Mouse (Mus musculus) monocyte, adult 5-6 weeks (primary cell): ENCODE results near the gene Nusap1. TPM values are rescaled to one million over a fixed set of nuclear protein-coding genes. Genes with fewer than 3 reads are reported as not detected.
"Not testable (repeated sequence)": the region's sequence is repeated elsewhere in the genome, so short reads cannot be mapped to it uniquely, and the experiment has no call there.

ENCODE experiments used
- ATAC-seq: fragments of 153-309, 156-312 bp; replicated peaks from 2 replicates; pipeline ENCODE4 v1.8.0; 2017; ENCODE audit warnings: mild to moderate bottlenecking; ENCODE audit not compliant: low TSS enrichment, insufficient number of reproducible peaks, severe bottlenecking, poor library complexity, low FRiP score
- total RNA-seq: library from RNA; stranded (forward); fragments of 200-1000, 200-491, 200-594 nt; gene quantifications from 3 replicates; pipeline ENCODE4 v1.2.3, GENCODE M21; 2017

Gene Nusap1
- total RNA-seq: 0.67 to 2.8 TPM (median 1.3 TPM) in 3 replicates

DNA sequence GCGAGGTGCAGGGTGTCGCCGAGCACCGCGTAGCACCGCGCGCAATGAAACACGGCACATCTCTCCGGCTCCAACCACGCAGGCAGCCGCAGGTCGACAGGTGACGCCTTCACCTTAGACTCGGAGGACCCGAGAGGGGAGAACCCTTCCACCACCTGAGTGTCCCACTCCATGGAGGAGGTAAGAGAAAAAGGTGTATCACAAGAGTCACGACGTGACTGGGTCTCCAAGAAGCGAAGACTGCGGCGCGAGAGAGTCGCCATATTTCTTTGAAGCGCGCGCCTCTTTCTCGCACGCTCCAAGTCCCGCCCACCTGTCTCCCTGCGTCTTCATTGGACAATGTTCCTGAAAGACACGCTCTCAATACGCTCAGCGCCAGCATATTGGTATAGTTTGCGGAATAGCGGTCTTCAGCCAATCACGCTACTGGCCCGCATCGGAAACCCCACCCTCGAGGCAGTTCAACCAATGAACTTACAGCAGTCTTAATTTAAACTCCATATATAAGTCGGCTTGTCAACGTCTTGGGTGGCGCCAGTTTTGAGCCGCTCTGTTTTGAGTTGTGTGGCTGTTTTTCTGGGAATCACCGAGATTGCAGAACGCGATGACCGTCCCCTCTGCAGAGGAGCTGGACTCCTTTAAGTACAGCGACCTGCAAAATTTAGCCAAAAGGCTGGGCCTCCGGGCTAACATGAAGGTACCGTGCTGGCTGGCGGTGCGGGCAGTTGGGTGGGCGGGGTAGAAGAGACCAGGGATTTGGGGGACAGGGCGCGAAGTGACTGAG is at the start of gene Nusap1, which contains the start of gene Oip5:
Gene Nusap1, plus strand, starts transcription at position 100 of the 784 bp plus-strand sequence.
Gene Oip5, minus strand, starts transcription at position 271 of the 784 bp plus-strand sequence.
- peak; percentile 100 for ATAC-seq

DNA sequence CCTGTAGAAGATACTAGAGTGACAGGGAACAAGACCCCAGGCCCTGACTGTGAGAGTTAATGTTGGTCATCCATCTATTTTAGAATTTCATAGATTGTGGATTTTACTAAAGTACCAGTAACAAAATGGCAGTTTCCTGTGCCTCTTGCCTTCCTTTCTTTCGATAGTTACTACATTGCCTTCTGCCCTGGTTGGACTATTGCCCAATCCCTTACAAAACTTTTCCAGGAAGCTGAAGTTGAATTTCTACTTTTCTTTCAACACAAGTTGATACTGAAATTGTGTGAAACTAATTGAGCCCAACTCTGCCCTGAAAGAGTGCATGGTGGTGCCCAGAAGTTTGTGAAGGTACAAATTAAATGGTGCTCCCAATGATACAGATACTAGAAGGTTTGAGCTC is 45.6 kb upstream of the Nusap1 start:
- ATAC-seq: no peak

GRCm38 (mm10) chr2:119581571-119581970 is 36.5 kb upstream of the Nusap1 start:
- ATAC-seq: no peak

DNA sequence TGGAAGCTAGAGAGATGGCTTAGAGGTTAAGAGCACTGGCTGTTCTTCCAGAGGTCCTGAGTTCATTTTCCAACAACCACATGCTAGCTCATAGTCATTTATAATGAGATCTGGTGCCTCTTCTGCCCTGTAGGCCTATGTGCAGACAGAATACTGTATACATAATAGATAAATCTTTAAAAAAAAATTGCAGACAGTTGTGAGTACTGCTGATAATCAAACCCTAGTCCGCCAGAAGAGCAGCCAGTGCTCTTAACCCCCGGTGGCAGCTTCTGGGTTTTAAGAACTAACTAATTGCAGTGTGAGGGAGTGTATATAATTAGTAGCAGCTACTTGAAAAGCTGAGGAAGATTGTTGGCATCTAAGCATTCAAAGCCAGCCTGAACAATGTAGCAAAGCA is 34.7 kb upstream of the Nusap1 start:
- no peak for ATAC-seq

DNA sequence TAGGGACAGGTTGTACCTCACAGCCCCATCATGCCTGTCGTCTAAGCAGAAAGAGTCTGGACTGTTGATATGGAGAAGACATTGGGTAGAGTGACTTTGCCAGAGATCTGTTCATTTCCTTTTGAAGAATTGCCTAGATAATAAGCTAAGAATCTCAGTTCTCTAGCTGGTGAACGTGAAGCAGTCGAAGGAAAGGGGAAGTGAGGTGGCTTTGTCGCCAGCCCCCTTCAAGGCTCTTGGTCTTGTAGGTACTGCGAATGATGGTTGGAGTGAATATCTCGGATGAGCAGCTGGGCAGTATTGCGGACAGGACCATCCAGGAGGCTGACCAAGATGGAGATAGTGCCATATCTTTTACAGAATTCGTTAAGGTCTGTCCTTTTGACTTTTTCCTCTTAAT is 33.8 kb upstream of the Nusap1 start:
- ATAC-seq: no peak

- ATAC-seq: peak; percentile 82
Measured at GRCm38 (mm10) chr2:119587383-119587782, 30.7 kb upstream of the Nusap1 start.

DNA sequence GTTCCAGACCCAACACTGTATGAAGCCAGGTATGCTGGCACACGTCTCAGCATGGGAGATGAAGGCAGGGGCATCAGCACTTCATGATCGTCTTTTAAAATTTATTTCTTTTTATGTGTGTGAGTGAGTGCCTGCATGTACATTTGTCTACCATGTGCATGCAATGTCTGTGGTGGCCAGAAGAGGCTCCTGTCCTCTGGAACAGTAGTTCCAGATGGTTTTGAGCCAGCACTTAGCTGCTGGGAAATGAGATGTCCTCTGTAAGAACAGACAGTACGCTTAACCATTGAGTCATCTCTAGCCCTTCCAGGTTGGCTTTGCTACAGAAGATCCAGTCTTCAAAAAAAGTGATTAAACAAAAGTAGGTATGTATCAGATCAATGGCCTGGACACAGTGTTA is 26.9 kb upstream of the Nusap1 start:
- ATAC-seq: no peak

GRCm38 (mm10) chr2:119593765-119594112 is 24.4 kb upstream of the Nusap1 start:
- ATAC-seq: no peak

GRCm38 (mm10) chr2:119594113-119594981 is 23.8 kb upstream of the Nusap1 start:
- ATAC-seq: peak; percentile 97

GRCm38 (mm10) chr2:119595308-119595707 is 22.8 kb upstream of the Nusap1 start:
- no peak for ATAC-seq

DNA sequence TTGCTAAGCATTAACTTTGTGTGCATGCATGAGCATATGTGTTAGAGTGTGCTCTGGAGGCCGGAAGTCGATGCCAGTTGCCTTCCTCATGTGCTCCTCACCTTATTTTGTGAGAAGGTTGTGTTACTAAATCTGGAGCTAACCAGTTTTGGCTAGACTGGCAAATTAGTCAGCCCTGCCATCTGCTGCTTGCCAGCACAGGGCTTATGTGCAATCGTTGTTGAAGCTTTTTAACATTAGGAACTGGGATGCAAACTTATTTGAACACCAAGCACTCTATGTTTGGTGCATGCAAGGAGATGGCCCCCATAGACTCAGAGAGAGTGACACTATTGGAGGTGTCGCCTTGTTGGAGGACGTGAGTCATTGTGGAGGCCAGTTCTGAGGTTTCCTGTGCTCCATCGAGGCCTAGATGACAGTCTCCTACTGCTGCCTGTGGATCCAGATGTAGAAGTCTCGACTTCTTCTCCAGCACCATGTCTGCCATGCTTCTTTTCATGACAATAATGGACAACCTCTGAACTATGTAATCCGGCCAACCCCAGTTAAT is 21.2 kb upstream of the Nusap1 start:
- no peak for ATAC-seq

DNA sequence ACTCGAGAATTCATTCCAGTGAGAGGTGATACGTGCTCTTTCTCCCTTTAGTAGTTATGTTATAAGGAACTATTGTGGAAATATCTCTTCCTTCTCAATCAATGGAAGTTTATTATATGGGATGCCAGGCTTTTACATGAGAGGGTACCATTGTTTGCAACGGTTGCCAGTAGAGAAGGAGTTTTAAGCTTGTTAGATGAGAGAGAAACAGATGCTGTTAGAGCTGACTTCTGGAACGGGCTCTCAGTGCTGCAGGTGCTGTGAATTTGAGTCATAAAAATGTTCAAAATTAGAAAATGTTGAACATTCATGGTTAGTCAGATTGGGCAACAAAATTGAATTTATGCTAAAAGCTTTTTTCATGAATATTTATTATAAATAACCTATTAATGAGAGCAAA is 17.1 kb upstream of the Nusap1 start:
- ATAC-seq: no peak

- not testable (repeated sequence) for ATAC-seq
Measured at GRCm38 (mm10) chr2:119601575-119601974, 16.5 kb upstream of the Nusap1 start.

- ATAC-seq: no peak
Measured at GRCm38 (mm10) chr2:119602488-119602887, 15.6 kb upstream of the Nusap1 start.

DNA sequence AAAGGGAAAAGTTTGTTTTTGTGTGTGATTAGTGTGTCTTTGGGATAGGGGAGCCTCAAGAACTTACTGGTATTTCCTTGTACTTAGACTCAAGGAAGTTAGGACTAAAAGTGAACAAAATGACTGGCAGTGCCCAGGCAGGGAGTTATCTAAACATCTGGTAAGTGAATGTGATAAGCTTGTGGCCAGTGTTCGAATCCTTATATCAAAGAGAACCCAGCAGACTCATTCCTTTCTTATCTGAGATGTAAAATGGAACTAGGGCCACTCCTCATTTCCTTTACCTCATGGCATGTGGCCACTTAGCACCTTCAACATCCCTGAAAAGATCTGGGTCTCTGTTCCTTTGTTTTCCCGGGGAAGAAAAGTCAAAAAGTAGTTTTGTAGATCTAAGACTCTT is 14.2 kb upstream of the Nusap1 start:
- no peak for ATAC-seq

- no peak for ATAC-seq
Measured at GRCm38 (mm10) chr2:119605361-119605973, 12.6 kb upstream of the Nusap1 start.

DNA sequence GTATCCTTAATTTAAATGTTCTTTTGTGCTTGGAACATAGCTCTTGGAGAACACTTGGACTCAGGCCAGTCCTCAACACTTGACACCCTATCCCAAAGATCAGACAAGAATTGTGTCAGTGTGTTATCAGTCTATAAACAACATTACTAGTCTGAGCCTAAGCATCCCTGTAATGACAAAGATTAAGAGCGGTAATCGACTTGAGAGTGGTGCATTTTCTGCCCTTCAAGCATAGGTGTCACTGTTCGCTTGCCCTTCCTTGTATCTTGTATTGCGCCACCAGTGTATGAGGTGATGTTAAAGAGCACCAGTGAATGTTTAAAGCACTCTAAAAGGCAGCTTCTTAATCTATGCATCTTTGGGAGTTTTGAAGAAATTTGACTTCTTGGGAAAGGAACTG is 11.1 kb upstream of the Nusap1 start:
- no peak for ATAC-seq

DNA sequence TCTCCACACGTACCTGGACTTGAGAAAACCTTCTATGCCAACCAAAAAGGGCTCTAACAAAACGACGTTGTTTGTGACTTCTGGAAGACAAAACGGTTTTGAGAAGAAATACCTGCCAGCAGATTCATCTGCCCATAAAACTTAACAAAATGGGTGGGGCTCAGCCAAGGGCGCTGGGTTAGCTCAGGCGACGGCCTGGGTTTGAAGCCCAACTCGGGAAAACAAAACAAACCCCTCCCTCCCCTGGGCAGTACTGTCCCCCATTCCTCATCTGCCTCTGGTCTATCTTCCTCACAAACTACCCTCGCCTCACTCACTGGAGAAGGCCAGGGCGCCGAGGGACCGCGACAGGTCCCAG is 278 bp upstream of the Nusap1 start:
- no peak for ATAC-seq

DNA sequence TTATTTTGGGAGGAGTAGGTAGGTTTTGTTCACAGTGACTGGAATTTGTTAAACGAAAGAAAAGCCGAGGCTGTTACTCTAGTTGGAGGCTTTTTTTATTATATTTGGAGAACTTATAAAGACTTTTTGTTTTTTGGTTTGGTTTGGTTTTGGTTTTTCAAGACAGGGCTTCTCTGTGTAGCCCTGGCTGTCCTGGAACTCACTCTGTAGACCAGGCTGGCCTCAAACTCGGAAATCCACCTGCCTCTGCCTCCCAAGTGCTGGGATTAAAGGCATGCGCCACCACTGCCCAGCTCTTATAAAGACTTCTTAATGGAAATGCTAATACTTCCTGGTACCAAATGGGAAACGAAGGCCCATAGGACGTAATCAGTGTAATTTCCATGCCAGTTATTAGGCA is 904 bp downstream of the Nusap1 start:
- not testable (repeated sequence) for ATAC-seq
